In the genomic region with DNA sequence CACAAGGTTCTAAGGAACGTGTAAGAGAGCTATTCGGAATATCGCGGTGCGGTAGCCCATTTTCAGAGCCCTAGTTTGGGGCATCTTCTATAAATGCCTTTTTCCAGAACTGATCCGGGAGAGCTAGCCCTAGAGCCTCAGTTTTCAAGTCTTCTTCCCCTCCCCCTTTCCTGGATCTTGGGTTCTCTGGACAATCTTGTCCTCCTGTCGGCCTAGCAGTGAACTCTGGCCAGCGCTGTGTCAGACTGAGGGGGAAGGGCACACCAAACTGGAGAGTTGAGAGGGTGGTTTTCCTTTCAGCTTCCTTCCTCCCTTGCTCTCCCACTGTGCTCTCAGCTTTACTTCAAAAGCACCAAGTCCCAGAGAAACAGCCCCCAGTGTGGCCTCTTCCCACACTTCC, we compare ENCODE assay signal across 8 mouse cellular contexts. TPM values are rescaled to one million over a fixed set of nuclear protein-coding genes. Genes with fewer than 3 reads are reported as not detected.
A peak's percentile ranks its signal among the peaks of the same experiment; 100 is the strongest.
DNase-seq lines count a peak whose midpoint lies in the region; ATAC-seq lines count a peak whose summit lies in the region.

No protein-coding gene starts in this region.

- ATAC-seq in erythroblast, adult 5-6 weeks (replicated peaks; ENCODE audit: low FRiP score, poor library complexity, severe bottlenecking): no peak
- no peak for ATAC-seq in embryonic facial prominence, embryonic 14.5 days (ENCODE audit: low read depth)
- ATAC-seq in limb, embryonic 12.5 days (ENCODE audit: insufficient number of reproducible peaks, insufficient read depth, low FRiP score, low TSS enrichment, low read depth): peak; percentile 45; the same call in 1 of the 2 replicates
- ATAC-seq in midbrain, embryonic 14.5 days (ENCODE audit: low FRiP score, low TSS enrichment): peak; percentile 7; the same call in 1 of the 2 replicates

- H3K4me2 ChIP-seq in embryonic facial prominence, embryonic 14.5 days (ENCODE audit: low read depth, low read length): peak overlapping the region; percentile 90
- H3K4me2 ChIP-seq in limb, embryonic 12.5 days: peak overlapping the region; percentile 83
- peak overlapping the region; percentile 87 for H3K4me2 ChIP-seq in midbrain, embryonic 14.5 days (ENCODE audit: low read length)

- peak overlapping the region; percentile 78 for H3K9ac ChIP-seq in embryonic facial prominence, embryonic 14.5 days (ENCODE audit: low read depth, low read length)
- peak overlapping the region; percentile 75; the same call in 1 of the 2 replicates for H3K9ac ChIP-seq in limb, embryonic 12.5 days (replicated peaks)
- no peak overlapping the region; the same call in 1 of the 2 replicates for H3K9ac ChIP-seq in midbrain, embryonic 14.5 days (replicated peaks; ENCODE audit: low read length)

- peak; percentile 47 for DNase-seq in embryonic facial prominence, embryonic 14.5 days (ENCODE audit: low spot score)
- DNase-seq in hindbrain, embryonic 10.5 days (ENCODE audit: low spot score): peak; percentile 45
- peak; percentile 35 for DNase-seq in midbrain, embryonic 14.5 days
- no peak for DNase-seq in T-cell, adult 2 months (ENCODE audit: low spot score)
- DNase-seq in layer of hippocampus, postnatal 25 days (ENCODE audit: extremely low spot score in 1 of 2, low spot score in 1 of 2): no peak

- H3K36me3 ChIP-seq in erythroblast, embryonic 14.5 days (ENCODE audit: control insufficient read depth): no peaks in the 10 kb centered on the region
- no peaks in the 10 kb centered on the region for H3K36me3 ChIP-seq in embryonic facial prominence, embryonic 14.5 days (ENCODE audit: control insufficient read depth, insufficient read depth, low read length)
- H3K36me3 ChIP-seq in hindbrain, embryonic 10.5 days: no peaks in the 10 kb centered on the region
- no peaks in the 10 kb centered on the region for H3K36me3 ChIP-seq in limb, embryonic 12.5 days
- no peaks in the 10 kb centered on the region for H3K36me3 ChIP-seq in midbrain, embryonic 14.5 days (ENCODE audit: control insufficient read depth, insufficient read depth, low read length)

- H3K4me1 ChIP-seq in erythroblast, embryonic 14.5 days (ENCODE audit: control insufficient read depth): no peaks in the 10 kb centered on the region
- H3K4me1 ChIP-seq in embryonic facial prominence, embryonic 14.5 days (ENCODE audit: control insufficient read depth, insufficient read depth, low read length): peaks cover 8% of the 10 kb centered on the region; the same call in 1 of the 2 replicates
- peaks cover 17% of the 10 kb centered on the region for H3K4me1 ChIP-seq in hindbrain, embryonic 10.5 days (replicated peaks)
- 0 out of 2 replicates have a peak, but pooled peaks cover 7% of the 10 kb centered on the region for H3K4me1 ChIP-seq in limb, embryonic 12.5 days (replicated peaks)
- H3K4me1 ChIP-seq in midbrain, embryonic 14.5 days (ENCODE audit: control insufficient read depth, insufficient read depth, low read length): peaks cover 13% of the 10 kb centered on the region

- peak overlapping the region; percentile 44 for H3K4me3 ChIP-seq in erythroblast, embryonic 14.5 days (replicated peaks)
- peak overlapping the region; percentile 65 for H3K4me3 ChIP-seq in embryonic facial prominence, embryonic 14.5 days (ENCODE audit: low read depth, low read length)
- peak overlapping the region; percentile 74 for H3K4me3 ChIP-seq in hindbrain, embryonic 10.5 days
- H3K4me3 ChIP-seq in limb, embryonic 12.5 days (replicated peaks): peak overlapping the region; percentile 61
- peak overlapping the region; percentile 46; the same call in 1 of the 2 replicates for H3K4me3 ChIP-seq in midbrain, embryonic 14.5 days (replicated peaks; ENCODE audit: low read depth, low read length)

- H3K27ac ChIP-seq in embryonic facial prominence, embryonic 14.5 days (replicated peaks; ENCODE audit: low read depth, low read length): no peak overlapping the region; the same call in 1 of the 2 replicates
- H3K27ac ChIP-seq in hindbrain, embryonic 10.5 days: 0 out of 2 replicates have a peak overlapping the region, but pooled peaks have one; percentile 85
- no peak overlapping the region for H3K27ac ChIP-seq in limb, embryonic 12.5 days
- no peak overlapping the region for H3K27ac ChIP-seq in midbrain, embryonic 14.5 days (replicated peaks; ENCODE audit: low read depth, low read length)

- 12% methylated on average over 8 of the region's 8 CpGs for WGBS in embryonic facial prominence, embryonic 14.5 days
- WGBS in hindbrain, embryonic 10.5 days: 3% methylated on average over 8 of the region's 8 CpGs
- WGBS in limb, embryonic 12.5 days: 1% methylated on average over 8 of the region's 8 CpGs
- WGBS in midbrain, embryonic 14.5 days: 9% methylated on average over 8 of the region's 8 CpGs

- peaks cover 32% of the 10 kb centered on the region for H3K27me3 ChIP-seq in erythroblast, embryonic 14.5 days (ENCODE audit: control insufficient read depth)
- H3K27me3 ChIP-seq in embryonic facial prominence, embryonic 14.5 days (replicated peaks; ENCODE audit: control insufficient read depth, insufficient read depth, low read length): 0 out of 2 replicates have a peak, but pooled peaks cover 3% of the 10 kb centered on the region
- H3K27me3 ChIP-seq in hindbrain, embryonic 10.5 days (ENCODE audit: insufficient read depth, poor library complexity, severe bottlenecking): peaks cover 38% of the 10 kb centered on the region
- 0 out of 2 replicates have a peak, but pooled peaks cover 12% of the 10 kb centered on the region for H3K27me3 ChIP-seq in limb, embryonic 12.5 days
- H3K27me3 ChIP-seq in midbrain, embryonic 14.5 days (ENCODE audit: control insufficient read depth, insufficient read depth, low read length): peaks cover 23% of the 10 kb centered on the region; the same call in 1 of the 2 replicates

- no peaks in the 10 kb centered on the region for H3K9me3 ChIP-seq in erythroblast, embryonic 14.5 days (ENCODE audit: control insufficient read depth, low read length)
- H3K9me3 ChIP-seq in embryonic facial prominence, embryonic 14.5 days (ENCODE audit: control insufficient read depth, low read length): no peaks in the 10 kb centered on the region
- H3K9me3 ChIP-seq in hindbrain, embryonic 10.5 days: no peaks in the 10 kb centered on the region
- H3K9me3 ChIP-seq in limb, embryonic 12.5 days: no peaks in the 10 kb centered on the region
- no peaks in the 10 kb centered on the region for H3K9me3 ChIP-seq in midbrain, embryonic 14.5 days (ENCODE audit: control insufficient read depth, low read length)

RNA-seq across cellular contexts. Expression of a gene that starts 1.0 kb away (rescaled TPM):
- polyA plus RNA-seq in erythroblast, embryonic 14.5 days (2012): 0.01 TPM in 1 of 2 replicates, not detected in the other
- not detected in 2 replicates for total RNA-seq in erythroblast, adult 5-6 weeks (2015; ENCODE audit: low replicate concordance)
- 0.17 TPM in 1 of 2 replicates, not detected in the other for total RNA-seq in erythroblast, adult 5-6 weeks (2017; ENCODE audit: low replicate concordance)
- 9.8 TPM in 2 replicates for polyA plus RNA-seq in embryonic facial prominence, embryonic 14.5 days (2014; fragmentation: Nextera tagmentation; extraction: Ambion mirVana)
- 3.1 and 4.8 TPM in 2 replicates for polyA plus RNA-seq in hindbrain, embryonic 10.5 days (2016; fragmentation: Nextera tagmentation; extraction: Ambion mirVana)
- 7.4 and 8.7 TPM in 2 replicates for polyA plus RNA-seq in limb, embryonic 12.5 days (2016; fragmentation: Nextera tagmentation; extraction: Ambion mirVana)
- polyA plus RNA-seq in midbrain, embryonic 14.5 days (2014; fragmentation: Nextera tagmentation; extraction: Ambion mirVana): 0.89 and 2.6 TPM in 2 replicates
- total RNA-seq in layer of hippocampus, postnatal 25 days (2021): 1 to 10 TPM; 2.0 to 2.2 TPM

RNA-seq across cellular contexts. Expression of a gene that starts 35.0 kb away (rescaled TPM):
- polyA plus RNA-seq in erythroblast, embryonic 14.5 days (2012): not detected in 2 replicates
- total RNA-seq in erythroblast, adult 5-6 weeks (2015; ENCODE audit: low replicate concordance): not detected in 2 replicates
- total RNA-seq in erythroblast, adult 5-6 weeks (2017; ENCODE audit: low replicate concordance): not detected in 2 replicates
- polyA plus RNA-seq in embryonic facial prominence, embryonic 14.5 days (2014; fragmentation: Nextera tagmentation; extraction: Ambion mirVana): not detected in 2 replicates
- polyA plus RNA-seq in hindbrain, embryonic 10.5 days (2016; fragmentation: Nextera tagmentation; extraction: Ambion mirVana): not detected in 2 replicates
- not detected in 2 replicates for polyA plus RNA-seq in limb, embryonic 12.5 days (2016; fragmentation: Nextera tagmentation; extraction: Ambion mirVana)
- polyA plus RNA-seq in midbrain, embryonic 14.5 days (2014; fragmentation: Nextera tagmentation; extraction: Ambion mirVana): not detected in 2 replicates
- not detected for total RNA-seq in layer of hippocampus, postnatal 25 days (2021)

RNA-seq across cellular contexts. Expression of a gene that starts 43.0 kb away (rescaled TPM):
- not detected in 2 replicates for polyA plus RNA-seq in erythroblast, embryonic 14.5 days (2012)
- not detected in 2 replicates for total RNA-seq in erythroblast, adult 5-6 weeks (2015; ENCODE audit: low replicate concordance)
- not detected in 2 replicates for total RNA-seq in erythroblast, adult 5-6 weeks (2017; ENCODE audit: low replicate concordance)
- polyA plus RNA-seq in embryonic facial prominence, embryonic 14.5 days (2014; fragmentation: Nextera tagmentation; extraction: Ambion mirVana): not detected in 2 replicates
- polyA plus RNA-seq in hindbrain, embryonic 10.5 days (2016; fragmentation: Nextera tagmentation; extraction: Ambion mirVana): 0.10 TPM in 1 of 2 replicates, not detected in the other
- not detected in 2 replicates for polyA plus RNA-seq in limb, embryonic 12.5 days (2016; fragmentation: Nextera tagmentation; extraction: Ambion mirVana)
- not detected in 2 replicates for polyA plus RNA-seq in midbrain, embryonic 14.5 days (2014; fragmentation: Nextera tagmentation; extraction: Ambion mirVana)
- not detected for total RNA-seq in layer of hippocampus, postnatal 25 days (2021)

RNA-seq across cellular contexts. Expression of a gene that starts 53.5 kb away (rescaled TPM):
- not detected in 2 replicates for polyA plus RNA-seq in erythroblast, embryonic 14.5 days (2012)
- not detected in 2 replicates for total RNA-seq in erythroblast, adult 5-6 weeks (2015; ENCODE audit: low replicate concordance)
- not detected in 2 replicates for total RNA-seq in erythroblast, adult 5-6 weeks (2017; ENCODE audit: low replicate concordance)
- not detected in 2 replicates for polyA plus RNA-seq in embryonic facial prominence, embryonic 14.5 days (2014; fragmentation: Nextera tagmentation; extraction: Ambion mirVana)
- polyA plus RNA-seq in hindbrain, embryonic 10.5 days (2016; fragmentation: Nextera tagmentation; extraction: Ambion mirVana): not detected in 2 replicates
- polyA plus RNA-seq in limb, embryonic 12.5 days (2016; fragmentation: Nextera tagmentation; extraction: Ambion mirVana): not detected in 2 replicates
- not detected in 2 replicates for polyA plus RNA-seq in midbrain, embryonic 14.5 days (2014; fragmentation: Nextera tagmentation; extraction: Ambion mirVana)
- not detected for total RNA-seq in layer of hippocampus, postnatal 25 days (2021)

Comparison
In these comparisons a context has a peak if more than half of its experiments do, and no peak if none do; other contexts are left out.
1. ATAC-seq: peak in limb, embryonic 12.5 days (single experiment) and midbrain, embryonic 14.5 days (single experiment); none in erythroblast, adult 5-6 weeks (single experiment) and embryonic facial prominence, embryonic 14.5 days (single experiment).
2. DNase-seq: peak in embryonic facial prominence, embryonic 14.5 days (single experiment), hindbrain, embryonic 10.5 days (single experiment) and midbrain, embryonic 14.5 days (single experiment); none in T-cell, adult 2 months (single experiment) and layer of hippocampus, postnatal 25 days (0 of 2).
3. Peak in every context shown above with its lines, with median percentiles within 50 percentile points of each other: H3K4me3 ChIP-seq and H3K4me2 ChIP-seq.